1 mouse cellular context compared by ENCODE assay signal in the genomic region with DNA sequence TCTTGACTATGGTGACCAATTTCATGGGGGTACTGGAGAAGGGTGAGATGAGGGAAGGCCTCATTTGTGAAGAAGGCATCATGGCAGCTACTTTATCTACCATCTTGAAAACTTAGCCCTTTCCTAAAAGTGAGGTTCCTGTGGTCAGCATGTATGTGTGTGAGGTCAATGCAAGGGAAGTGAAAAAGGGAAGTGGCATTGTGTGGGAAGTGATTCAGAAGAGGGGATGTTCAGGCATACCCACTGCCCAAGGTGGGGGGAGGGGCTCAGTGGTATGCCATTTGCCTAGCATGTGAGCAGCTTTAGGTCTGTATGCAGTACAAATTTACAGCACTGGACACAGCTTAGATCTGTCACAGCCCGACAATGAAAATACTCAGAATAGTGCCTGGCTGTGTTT.
TF ChIP-seq lines count a peak whose summit lies in the region.

No protein-coding gene starts in this region.

TF ChIP-seq in CH12.LX, 34 proteins besides CTCF, POLR2A, EP300 and RAD21 (continued from another document):
- TF ChIP-seq KAT2A (IDR thresholded peaks at IDR 0.05; ENCODE audit: insufficient replicate concordance, low read length) = no peak
- TF ChIP-seq TCF12 (IDR thresholded peaks at IDR 0.05; ENCODE audit: low read depth, low read length) = peak; percentile 74
- TF ChIP-seq MYC (IDR thresholded peaks at IDR 0.05; ENCODE audit: low read depth, low read length) = peak; percentile 64; the same call in 1 of the 2 replicates
- no peak for TF ChIP-seq ZMIZ1 (IDR thresholded peaks at IDR 0.05; ENCODE audit: low read depth, low read length)
- TF ChIP-seq E2F4 (IDR thresholded peaks at IDR 0.05; ENCODE audit: insufficient replicate concordance, low read depth, low read length) = no peak
- no peak for TF ChIP-seq MXI1 (IDR thresholded peaks at IDR 0.05; ENCODE audit: low read depth, low read length)
- peak; percentile 65; the same call in 1 of the 2 replicates for TF ChIP-seq RCOR1 (conservative IDR thresholded peaks at IDR 0.05; ENCODE audit: low read depth, low read length)
- no peak for TF ChIP-seq USF2 (conservative IDR thresholded peaks at IDR 0.05; ENCODE audit: low read depth, low read length)
- no peak for TF ChIP-seq HCFC1 (IDR thresholded peaks at IDR 0.05; ENCODE audit: low read depth, low read length)
- no peak for TF ChIP-seq SIN3A (IDR thresholded peaks at IDR 0.05; ENCODE audit: low read length)
- no peak for TF ChIP-seq ZKSCAN1 (IDR thresholded peaks at IDR 0.05; ENCODE audit: borderline replicate concordance, low read depth, low read length)
- TF ChIP-seq NELFE (IDR thresholded peaks at IDR 0.05; ENCODE audit: low read depth, low read length) = 0 out of 2 replicates have a peak, but pooled peaks have one; percentile 17
- TF ChIP-seq MEF2A (IDR thresholded peaks at IDR 0.05; ENCODE audit: borderline replicate concordance, low read depth, low read length) = peak; percentile 69
- no peak for TF ChIP-seq USF1 (IDR thresholded peaks at IDR 0.05; ENCODE audit: low read depth, low read length)
- 0 out of 2 replicates have a peak, but pooled peaks have one; percentile 13 for TF ChIP-seq ELF1 (IDR thresholded peaks at IDR 0.05; ENCODE audit: low read depth, low read length)
- TF ChIP-seq PAX5 (IDR thresholded peaks at IDR 0.05; ENCODE audit: low read length) = no peak
- TF ChIP-seq BHLHE40 (IDR thresholded peaks at IDR 0.05; ENCODE audit: low read depth, low read length) = peak; percentile 94
- TF ChIP-seq JUND (conservative IDR thresholded peaks at IDR 0.05; ENCODE audit: low read depth, low read length) = no peak
- peak; percentile 93 for TF ChIP-seq IRF4 (IDR thresholded peaks at IDR 0.05; ENCODE audit: low read depth, low read length)
- TF ChIP-seq SMC3 (IDR thresholded peaks at IDR 0.05; ENCODE audit: low read depth, low read length) = no peak
- no peak for TF ChIP-seq ZC3H11A (IDR thresholded peaks at IDR 0.05; ENCODE audit: low read depth, low read length)
- no peak for TF ChIP-seq UBTF (IDR thresholded peaks at IDR 0.05; ENCODE audit: low read depth, low read length)
- no peak for TF ChIP-seq TBP (conservative IDR thresholded peaks at IDR 0.05; ENCODE audit: low read depth, low read length)
- 0 out of 2 replicates have a peak, but pooled peaks have one; percentile 13 for TF ChIP-seq MAX (IDR thresholded peaks at IDR 0.05; ENCODE audit: low read length)
- TF ChIP-seq CHD1 (IDR thresholded peaks at IDR 0.05; ENCODE audit: low read depth, low read length) = no peak
- TF ChIP-seq JUN (IDR thresholded peaks at IDR 0.05; ENCODE audit: insufficient read depth, low read depth, low read length) = peak; percentile 35; the same call in 1 of the 2 replicates
- TF ChIP-seq NRF1 (IDR thresholded peaks at IDR 0.05; ENCODE audit: low read depth, low read length) = no peak
- no peak for TF ChIP-seq GABPA (IDR thresholded peaks at IDR 0.05; ENCODE audit: insufficient replicate concordance, low read depth, low read length)
- TF ChIP-seq POLR2AphosphoS2 (IDR thresholded peaks at IDR 0.05; ENCODE audit: low read depth, low read length) = no peak
- peak; percentile 38 for TF ChIP-seq ZNF384 (IDR thresholded peaks at IDR 0.05; ENCODE audit: low read depth, low read length)
- peak; percentile 70 for TF ChIP-seq ETS1 (conservative IDR thresholded peaks at IDR 0.05; ENCODE audit: low read depth, low read length)
- TF ChIP-seq CHD2 (IDR thresholded peaks at IDR 0.05; ENCODE audit: low read length) = peak; percentile 81
- no peak for TF ChIP-seq MAZ (IDR thresholded peaks at IDR 0.05; ENCODE audit: low read depth, low read length)
